Mouse (Mus musculus) erythroblast, embryonic 14.5 days (primary cell): ENCODE measurements around the gene Myom3.

ENCODE experiments used
- GATA1 ChIP-seq: IDR thresholded peaks from 2 replicates; pipeline ENCODE4 v1.6.1; 2012; ENCODE audit warnings: low read length, inconsistent platforms, mixed read lengths
- TAL1 ChIP-seq: IDR thresholded peaks from 3 replicates; pipeline ENCODE4 v1.6.1; 2012; ENCODE audit warnings: low read length, inconsistent platforms, mixed read lengths

DNA sequence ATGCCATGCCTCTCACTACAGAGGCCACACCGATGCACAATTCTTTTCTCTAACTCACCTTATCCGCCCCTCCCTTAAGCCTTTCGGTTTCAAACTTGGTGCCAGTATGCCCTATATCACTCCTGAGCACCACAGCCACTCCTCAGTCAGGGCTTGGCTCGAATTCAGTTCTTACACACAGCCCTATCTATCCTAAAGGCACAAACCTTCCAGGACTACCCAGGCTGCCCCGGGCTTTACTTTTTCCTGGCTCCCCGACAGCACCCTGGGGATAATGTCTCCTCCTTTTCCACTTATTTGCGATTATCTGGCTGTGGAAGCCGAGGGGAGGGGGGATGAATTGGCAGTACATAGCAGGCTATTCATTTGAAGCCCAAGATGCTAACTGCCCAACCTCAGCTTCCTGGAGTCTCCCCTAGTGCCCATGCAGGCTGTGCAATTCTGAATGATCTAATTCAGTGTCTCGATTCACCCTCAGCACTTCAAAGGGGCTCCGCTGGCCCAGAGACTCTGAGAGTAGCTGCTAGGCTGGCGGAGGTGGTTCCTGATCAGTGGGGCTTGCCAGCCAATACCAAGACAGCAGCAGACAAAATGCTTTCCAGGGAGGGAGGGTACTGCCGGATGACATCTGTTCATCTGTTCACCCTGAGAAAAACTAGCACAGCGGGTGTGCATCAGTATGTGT lies 91.0 kb downstream of the Myom3 start:
- TF ChIP-seq GATA1 (no peak), TAL1 (no peak)
